Mouse (Mus musculus) G1E (cell line): ENCODE measurements at regions not wholly inside any gene's neighbourhood (a gene's known extent, or its start where the extent isn't known, plus 50 kb on each side); places are given as distances from the start of the nearest gene placed in this dataset.

Experiments
- CTCF ChIP-seq: IDR thresholded peaks from 2 replicates; pipeline ENCODE4 v1.5.1; 2012; ENCODE audit warnings: low read depth, low read length, inconsistent platforms, mixed read lengths
- GATA1 ChIP-seq: IDR thresholded peaks from 2 replicates; pipeline ENCODE4 v1.6.1; 2012; ENCODE audit warnings: borderline replicate concordance, low read length, inconsistent platforms, mixed read lengths
- GATA2 ChIP-seq: IDR thresholded peaks from 2 replicates; pipeline ENCODE4 v1.6.1; 2012; ENCODE audit warnings: low read depth, low read length, inconsistent platforms, borderline replicate concordance
- POLR2AphosphoS5 ChIP-seq: IDR thresholded peaks from 2 replicates; pipeline ENCODE4 v1.6.1; 2012; ENCODE audit warnings: low read depth, low read length, inconsistent platforms; ENCODE audit not compliant: insufficient replicate concordance
- TAL1 ChIP-seq: conservative IDR thresholded peaks from 2 replicates; pipeline ENCODE4 v1.6.1; 2012; ENCODE audit warnings: low read depth, low read length, inconsistent platforms, mixed read lengths

GRCm38 (mm10) chr14:15884641-15885340 is 364.3 kb upstream of the Ngly1 start:
- TF ChIP-seq GATA1 (no peak), CTCF (no peak), TAL1 (no peak), POLR2AphosphoS5 (no peak), GATA2 (no peak)
